Comparison of ENCODE assay signal across 18 mouse cellular contexts in genomic region chr7:24286090-24286489, GRCm38 (mm10). TPM values are rescaled to one million over a fixed set of nuclear protein-coding genes. Genes with fewer than 3 reads are reported as not detected.
DNase-seq lines count a peak whose midpoint lies in the region; ATAC-seq and TF ChIP-seq lines count a peak whose summit lies in the region.
"Had no signal": no experiment of that assay in that cellular context is flagged by ENCODE, and none has a peak within 500 bp of the region (broad histone marks: within the 10 kb centered on the region; RNA-seq: fewer than 3 reads in every experiment).

No protein-coding gene starts in this region.

- TF ChIP-seq EP300 in MEL (IDR thresholded peaks at IDR 0.05; ENCODE audit: low read depth in 1 of 2, low read length in 2 of 2) = no peak

- no peak for ATAC-seq in CD4-positive, CD25-positive, alpha-beta regulatory T cell, adult 4 months
- 0 out of 2 replicates have a peak, but pooled peaks have one; percentile 37 for ATAC-seq in megakaryocyte-erythroid progenitor cell, adult 5-6 weeks (replicated peaks; ENCODE audit: low FRiP score, low TSS enrichment, poor library complexity, severe bottlenecking)
- ATAC-seq in erythroid progenitor cell, adult 5-6 weeks (replicated peaks; ENCODE audit: low FRiP score, poor library complexity, severe bottlenecking) = no peak
- ATAC-seq: intestine, embryonic 15.5 days had no signal

- TF ChIP-seq RAD21 in MEL (IDR thresholded peaks at IDR 0.05; ENCODE audit: low read depth, low read length) = peak; percentile 13

- H3K79me2 ChIP-seq in liver, adult 2 months (ENCODE audit: control insufficient read depth, insufficient read depth, low read length) = no peaks in the 10 kb centered on the region
- no peaks in the 10 kb centered on the region for H3K79me2 ChIP-seq in MEL (ENCODE audit: control insufficient read depth, insufficient read depth, low read length, poor library complexity)

- peak; percentile 12 for DNase-seq in CD4-positive, CD25-positive, alpha-beta regulatory T cell, adult 2 months (ENCODE audit: low read depth, low spot score)
- DNase-seq in liver, adult 2 months (ENCODE audit: extremely low read depth, low read depth, low spot score) = no peak
- DNase-seq in liver (no peak), MEL (ENCODE audit: low read depth, low spot score) (no peak)
- no peak for DNase-seq in adrenal gland, postnatal 14 days
- DNase-seq: adrenal gland, postnatal 25 days; cerebellum, adult 11 months had no signal

- H3K4me3 ChIP-seq in liver, adult 2 months (ENCODE audit: insufficient read depth, low read depth, low read length) = no peak overlapping the region
- no peak overlapping the region for H3K4me3 ChIP-seq in MEL (ENCODE audit: control insufficient read depth in 1 of 2, insufficient read depth in 1 of 2, low read depth in 2 of 2, low read length in 2 of 2)
- H3K4me3 ChIP-seq: forebrain, embryonic 10.5 days; intestine, embryonic 15.5 days; midbrain, embryonic 12.5 days; neural tube, embryonic 13.5 days had no signal

- no peaks in the 10 kb centered on the region for H3K4me1 ChIP-seq in liver, adult 2 months (ENCODE audit: control insufficient read depth, insufficient read depth, low read length)
- no peaks in the 10 kb centered on the region for H3K4me1 ChIP-seq in MEL (ENCODE audit: control insufficient read depth in 1 of 2, insufficient read depth in 2 of 2, low read length in 2 of 2)
- H3K4me1 ChIP-seq: forebrain, embryonic 10.5 days; intestine, embryonic 15.5 days; midbrain, embryonic 12.5 days; neural tube, embryonic 13.5 days had no signal

- no peaks in the 10 kb centered on the region for H3K27me3 ChIP-seq in liver, adult 2 months (ENCODE audit: control insufficient read depth, insufficient read depth, low read length)
- peaks cover 0 to 3% of the 10 kb centered on the region in 2 experiments; a peak in 2 of 4 replicates for H3K27me3 ChIP-seq in MEL (ENCODE audit: control insufficient read depth in 1 of 2, insufficient read depth in 2 of 2, low read length in 2 of 2)
- H3K27me3 ChIP-seq: intestine, embryonic 15.5 days; midbrain, embryonic 12.5 days; neural tube, embryonic 13.5 days had no signal

- peak; percentile 29 for TF ChIP-seq CTCF in liver, adult 2 months (IDR thresholded peaks at IDR 0.05; ENCODE audit: low read depth, low read length)
- peak in 2 of 3 experiments; percentile 7 to 19; a peak in 1 of 6 replicates for TF ChIP-seq CTCF in MEL (IDR thresholded peaks at IDR 0.05 in 2 of 3, conservative IDR thresholded peaks at IDR 0.05 in 1 of 3; ENCODE audit: control insufficient read depth in 1 of 3, insufficient read depth in 1 of 3, low read depth in 2 of 3, low read length in 3 of 3, poor library complexity in 1 of 3, severe bottlenecking in 1 of 3)

- no peak overlapping the region for H3K27ac ChIP-seq in liver, adult 2 months (replicated peaks; ENCODE audit: insufficient read depth, low read depth, low read length)
- H3K27ac ChIP-seq in MEL (ENCODE audit: control insufficient read depth, low read depth, low read length) = no peak overlapping the region
- H3K27ac ChIP-seq: forebrain, embryonic 10.5 days; intestine, embryonic 15.5 days; midbrain, embryonic 12.5 days; neural tube, embryonic 13.5 days had no signal

- no peak overlapping the region for H3K9ac ChIP-seq in liver, adult 2 months (ENCODE audit: low read depth, low read length)
- H3K9ac ChIP-seq in MEL (ENCODE audit: control insufficient read depth, low read depth, low read length, poor library complexity, severe bottlenecking) = no peak overlapping the region
- H3K9ac ChIP-seq: intestine, embryonic 15.5 days; midbrain, embryonic 12.5 days; neural tube, embryonic 13.5 days had no signal

- no peak for TF ChIP-seq POLR2A in liver, adult 2 months (IDR thresholded peaks at IDR 0.05; ENCODE audit: extremely low read depth, insufficient read depth, low read length)
- no peak for TF ChIP-seq POLR2A in MEL (IDR thresholded peaks at IDR 0.05; ENCODE audit: control insufficient read depth in 1 of 2, insufficient read depth in 1 of 2, low read depth in 1 of 2, low read length in 2 of 2, poor library complexity in 1 of 2)

- H3K9me3 ChIP-seq in MEL (replicated peaks; ENCODE audit: insufficient read depth, low read length) = no peaks in the 10 kb centered on the region
- H3K9me3 ChIP-seq: intestine, embryonic 15.5 days; neural tube, embryonic 13.5 days had no signal

- WGBS in liver, adult 2 months = 47% methylated on average over 4 of the region's 4 CpGs

- H3K36me3 ChIP-seq in liver, adult 2 months (ENCODE audit: control insufficient read depth, insufficient read depth, low read length) = no peaks in the 10 kb centered on the region
- H3K36me3 ChIP-seq in MEL (ENCODE audit: control insufficient read depth in 1 of 2, insufficient read depth in 2 of 2, low read length in 2 of 2) = no peaks in the 10 kb centered on the region

RNA-seq across cellular contexts. Expression of gene Zfp61, which starts 14.9 kb away (rescaled TPM):
- 10 to 100 TPM; 19.4 to 27.8 TPM for polyA plus RNA-seq in CD4-positive, CD25-positive, alpha-beta regulatory T cell, adult 4 months (2017; shearing (Covaris generic))
- 0.94 and 1.8 TPM in 2 replicates for total RNA-seq in liver, adult 2 months (2014; rRNA removed)
- polyA plus RNA-seq in liver, adult 2 months (2012; rRNA removed) = 0.48 and 0.50 TPM in 2 replicates
- 9.2 and 9.9 TPM in 2 replicates for total RNA-seq in MEL (2012; rRNA removed)
- 10 to 100 TPM in 1 of 2 experiments, not detected in 1; 15.3 TPM for polyA plus RNA-seq in MEL (2012; ENCODE audit: insufficient read depth in 1 of 2, insufficient read length in 2 of 2, low read depth in 1 of 2, low replicate concordance in 2 of 2, missing spikeins in 1 of 2)
- total RNA-seq in megakaryocyte-erythroid progenitor cell, adult 5-6 weeks (2014; fragmentation: Nextera tagmentation) = 9.3 and 10.9 TPM in 2 replicates
- 16.0 and 47.7 TPM in 2 replicates for total RNA-seq in megakaryocyte-erythroid progenitor cell, adult 5-6 weeks (2017)
- total RNA-seq in adrenal gland, postnatal 14 days (2021) = 6.5 and 11.4 TPM in 2 replicates
- total RNA-seq in erythroid progenitor cell, adult 5-6 weeks (2015; ENCODE audit: low replicate concordance) = 1.1 and 2.5 TPM in 2 replicates
- 1.8 TPM in 1 of 2 replicates, not detected in the other for total RNA-seq in erythroid progenitor cell, adult 5-6 weeks (2017; ENCODE audit: low replicate concordance)

RNA-seq across cellular contexts. Expression of gene Zfp93, which starts 15.9 kb away (rescaled TPM):
- polyA plus RNA-seq in CD4-positive, CD25-positive, alpha-beta regulatory T cell, adult 4 months (2017; shearing (Covaris generic)) = 1 to 10 TPM; 2.5 to 2.9 TPM
- total RNA-seq in liver, adult 2 months (2014; rRNA removed) = 2.9 and 3.6 TPM in 2 replicates
- 1.3 TPM in 2 replicates for polyA plus RNA-seq in liver, adult 2 months (2012; rRNA removed)
- total RNA-seq in MEL (2012; rRNA removed) = not detected in 2 replicates
- polyA plus RNA-seq in MEL (2012; ENCODE audit: insufficient read depth in 1 of 2, insufficient read length in 2 of 2, low read depth in 1 of 2, low replicate concordance in 2 of 2, missing spikeins in 1 of 2) = not detected
- total RNA-seq in megakaryocyte-erythroid progenitor cell, adult 5-6 weeks (2014; fragmentation: Nextera tagmentation) = 0.30 and 0.59 TPM in 2 replicates
- total RNA-seq in megakaryocyte-erythroid progenitor cell, adult 5-6 weeks (2017) = 0.23 and 2.0 TPM in 2 replicates
- 4.4 and 4.7 TPM in 2 replicates for total RNA-seq in adrenal gland, postnatal 14 days (2021)
- total RNA-seq in erythroid progenitor cell, adult 5-6 weeks (2015; ENCODE audit: low replicate concordance) = not detected in 2 replicates
- 0.39 and 0.83 TPM in 2 replicates for total RNA-seq in erythroid progenitor cell, adult 5-6 weeks (2017; ENCODE audit: low replicate concordance)

RNA-seq across cellular contexts. Expression of gene Zfp94, which starts 30.4 kb away (rescaled TPM):
- 10 to 100 TPM; 10.6 to 13.8 TPM for polyA plus RNA-seq in CD4-positive, CD25-positive, alpha-beta regulatory T cell, adult 4 months (2017; shearing (Covaris generic))
- 2.4 and 2.8 TPM in 2 replicates for total RNA-seq in liver, adult 2 months (2014; rRNA removed)
- polyA plus RNA-seq in liver, adult 2 months (2012; rRNA removed) = 2.6 and 3.3 TPM in 2 replicates
- 5.9 and 6.9 TPM in 2 replicates for total RNA-seq in MEL (2012; rRNA removed)
- 1 to 10 TPM in 1 of 2 experiments, not detected in 1; 5.9 TPM for polyA plus RNA-seq in MEL (2012; ENCODE audit: insufficient read depth in 1 of 2, insufficient read length in 2 of 2, low read depth in 1 of 2, low replicate concordance in 2 of 2, missing spikeins in 1 of 2)
- total RNA-seq in megakaryocyte-erythroid progenitor cell, adult 5-6 weeks (2014; fragmentation: Nextera tagmentation) = 3.3 and 6.7 TPM in 2 replicates
- 3.0 and 4.4 TPM in 2 replicates for total RNA-seq in megakaryocyte-erythroid progenitor cell, adult 5-6 weeks (2017)
- 3.8 and 5.4 TPM in 2 replicates for total RNA-seq in adrenal gland, postnatal 14 days (2021)
- 0.72 TPM in 1 of 2 replicates, not detected in the other for total RNA-seq in erythroid progenitor cell, adult 5-6 weeks (2015; ENCODE audit: low replicate concordance)
- 0.39 TPM in 1 of 2 replicates, not detected in the other for total RNA-seq in erythroid progenitor cell, adult 5-6 weeks (2017; ENCODE audit: low replicate concordance)

RNA-seq across cellular contexts. Expression of gene Zfp108, which starts 31.5 kb away (rescaled TPM):
- under 1 TPM in 1 of 2 experiments, not detected in 1; 0.70 TPM for polyA plus RNA-seq in CD4-positive, CD25-positive, alpha-beta regulatory T cell, adult 4 months (2017; shearing (Covaris generic))
- 2.4 and 2.7 TPM in 2 replicates for total RNA-seq in liver, adult 2 months (2014; rRNA removed)
- 0.38 and 0.61 TPM in 2 replicates for polyA plus RNA-seq in liver, adult 2 months (2012; rRNA removed)
- not detected in 2 replicates for total RNA-seq in MEL (2012; rRNA removed)
- not detected for polyA plus RNA-seq in MEL (2012; ENCODE audit: insufficient read depth in 1 of 2, insufficient read length in 2 of 2, low read depth in 1 of 2, low replicate concordance in 2 of 2, missing spikeins in 1 of 2)
- total RNA-seq in megakaryocyte-erythroid progenitor cell, adult 5-6 weeks (2014; fragmentation: Nextera tagmentation) = 0.67 and 1.8 TPM in 2 replicates
- total RNA-seq in megakaryocyte-erythroid progenitor cell, adult 5-6 weeks (2017) = 1.4 TPM in 1 of 2 replicates, not detected in the other
- 2.1 and 3.4 TPM in 2 replicates for total RNA-seq in adrenal gland, postnatal 14 days (2021)
- not detected in 2 replicates for total RNA-seq in erythroid progenitor cell, adult 5-6 weeks (2015; ENCODE audit: low replicate concordance)
- total RNA-seq in erythroid progenitor cell, adult 5-6 weeks (2017; ENCODE audit: low replicate concordance) = not detected in 2 replicates

RNA-seq across cellular contexts. Expression of gene Tescl, which starts 47.6 kb away (rescaled TPM):
- not detected for polyA plus RNA-seq in CD4-positive, CD25-positive, alpha-beta regulatory T cell, adult 4 months (2017; shearing (Covaris generic))
- total RNA-seq in liver, adult 2 months (2014; rRNA removed) = not detected in 2 replicates
- polyA plus RNA-seq in liver, adult 2 months (2012; rRNA removed) = not detected in 2 replicates
- total RNA-seq in MEL (2012; rRNA removed) = not detected in 2 replicates
- polyA plus RNA-seq in MEL (2012; ENCODE audit: insufficient read depth in 1 of 2, insufficient read length in 2 of 2, low read depth in 1 of 2, low replicate concordance in 2 of 2, missing spikeins in 1 of 2) = not detected
- not detected in 2 replicates for total RNA-seq in megakaryocyte-erythroid progenitor cell, adult 5-6 weeks (2014; fragmentation: Nextera tagmentation)
- total RNA-seq in megakaryocyte-erythroid progenitor cell, adult 5-6 weeks (2017) = not detected in 2 replicates
- not detected in 2 replicates for total RNA-seq in adrenal gland, postnatal 14 days (2021)
- total RNA-seq in erythroid progenitor cell, adult 5-6 weeks (2015; ENCODE audit: low replicate concordance) = not detected in 2 replicates
- not detected in 2 replicates for total RNA-seq in erythroid progenitor cell, adult 5-6 weeks (2017; ENCODE audit: low replicate concordance)
- total RNA-seq: gastrocnemius, adult 8-10 months; layer of hippocampus, adult 18-20 months; left cerebral cortex, postnatal 25 days had no signal
- polyA plus RNA-seq: lung, embryonic 16.5 days; midbrain, embryonic 12.5 days had no signal
